Mouse (Mus musculus): ENCODE measurements at regions not wholly inside any gene's neighbourhood (a gene's known extent, or its start where the extent isn't known, plus 50 kb on each side); places are given as distances from the start of the nearest gene placed in this dataset.

DNA sequence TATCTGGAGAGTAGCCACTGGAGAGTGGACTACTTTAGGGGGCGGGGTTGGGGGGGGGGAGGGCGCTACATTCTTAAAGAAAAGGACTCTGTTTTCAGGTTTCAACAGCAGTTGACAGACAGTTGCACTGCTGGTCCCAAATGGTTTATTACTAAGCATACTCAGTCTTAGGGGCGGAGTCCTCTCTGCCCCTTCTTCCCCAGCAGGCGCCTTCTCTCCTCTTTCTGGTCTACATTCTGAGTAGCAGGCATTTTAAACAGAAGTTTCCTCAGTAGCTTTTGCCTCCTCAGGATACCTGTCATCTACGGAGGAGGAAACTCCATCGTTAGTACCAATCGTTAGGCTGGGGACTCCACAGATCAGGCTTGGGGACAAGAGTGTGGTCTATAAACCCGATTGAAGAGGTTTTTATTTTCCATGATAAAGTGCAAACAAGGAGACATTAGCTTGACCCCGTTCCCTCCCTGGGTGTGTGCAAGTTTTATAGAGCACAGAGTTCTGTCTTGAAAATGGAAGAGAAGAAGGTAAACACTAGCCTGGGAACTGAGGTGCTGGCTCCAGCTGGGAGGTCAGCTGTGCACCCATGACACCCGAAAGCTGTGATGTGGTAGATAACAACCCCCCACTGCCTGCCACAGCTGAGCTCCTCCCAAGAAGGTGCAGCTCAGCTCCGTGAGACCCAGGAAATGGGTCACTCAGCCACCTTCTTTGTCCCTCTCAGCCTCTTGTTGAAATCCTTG, 107.8 kb downstream of the Btg1 start:
- in situ Hi-C loops (cut with MboI, MseI): loop anchor here (10.0 kb wide), 2 partner anchors 90 to 260 kb away; no protein-coding TSS in a partner anchor

DNA sequence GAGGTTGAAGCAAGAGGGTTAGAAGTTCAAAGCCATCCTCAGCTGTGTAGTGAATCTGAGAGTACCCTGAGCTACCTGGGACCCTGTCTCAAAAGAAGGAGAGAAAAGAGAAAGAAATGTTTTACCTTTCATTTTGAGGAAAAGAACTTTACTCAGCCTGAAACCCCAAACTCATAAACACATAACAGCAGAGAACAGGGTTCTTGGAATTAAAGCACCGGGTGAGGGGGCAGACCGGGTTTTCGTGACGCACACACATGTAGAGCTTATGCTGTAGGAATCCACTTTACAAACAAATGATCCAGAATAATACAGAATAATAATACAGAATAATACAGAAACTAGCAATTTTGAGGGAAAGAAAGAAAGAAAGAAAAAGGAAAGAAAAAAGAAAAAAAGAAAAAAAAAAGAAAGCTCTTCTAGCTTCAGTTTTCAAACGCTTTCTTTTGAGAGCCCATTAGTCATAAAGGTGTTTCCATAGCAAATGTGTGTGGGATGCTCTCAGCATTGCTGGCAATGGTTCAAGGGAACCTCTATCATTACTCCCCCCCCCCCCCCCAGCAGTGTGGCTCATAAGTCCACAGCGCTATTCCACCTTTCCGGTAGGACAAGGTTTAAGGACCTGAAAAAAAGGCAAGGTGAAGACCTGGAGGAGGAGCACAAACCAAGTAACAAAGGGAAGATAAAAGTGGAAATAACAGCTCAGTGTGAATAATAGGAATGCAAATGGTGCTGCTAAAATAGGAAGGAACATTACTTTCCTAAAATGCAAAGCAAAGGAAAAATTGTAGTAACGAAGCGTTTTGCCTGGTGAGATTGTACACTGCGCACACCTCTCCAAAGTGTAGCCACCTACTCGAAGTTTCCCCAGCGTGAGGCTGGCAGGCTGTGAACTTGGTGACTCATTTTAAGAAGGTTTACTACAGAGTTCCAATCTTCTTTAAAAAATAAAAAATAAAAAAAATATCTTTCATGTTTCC, 110.3 kb downstream of the Btg1 start:
- in situ Hi-C loops (cut with MboI, MseI): loop anchor here (10.0 kb wide), 2 partner anchors 92 to 262 kb away; no protein-coding TSS in a partner anchor

DNA sequence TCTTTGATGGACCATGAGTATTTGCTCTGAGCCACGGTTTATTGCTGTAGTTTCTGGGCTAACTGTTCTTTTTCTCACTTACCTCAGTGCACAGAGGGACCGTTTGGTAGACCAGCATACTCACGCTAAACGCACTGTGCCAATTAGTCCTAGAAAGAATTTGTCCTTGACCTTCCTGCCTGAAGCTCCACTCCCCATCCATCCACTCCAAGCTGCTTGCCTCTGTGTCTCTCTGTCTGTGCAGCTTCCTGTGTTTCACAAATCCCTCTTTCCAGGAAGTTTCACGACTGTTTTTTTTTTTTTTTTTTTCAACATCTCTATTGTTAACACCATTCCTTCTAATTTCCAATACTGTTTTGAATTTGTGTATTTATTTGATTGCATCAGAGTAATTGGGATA, 116.8 kb downstream of the Btg1 start:
- in situ Hi-C loops (cut with MboI, MseI): no loop called here

GRCm38 (mm10) chr10:96735146-96735545, 118.3 kb downstream of the Btg1 start:
- in situ Hi-C loops (cut with MboI, MseI): no loop called here

DNA sequence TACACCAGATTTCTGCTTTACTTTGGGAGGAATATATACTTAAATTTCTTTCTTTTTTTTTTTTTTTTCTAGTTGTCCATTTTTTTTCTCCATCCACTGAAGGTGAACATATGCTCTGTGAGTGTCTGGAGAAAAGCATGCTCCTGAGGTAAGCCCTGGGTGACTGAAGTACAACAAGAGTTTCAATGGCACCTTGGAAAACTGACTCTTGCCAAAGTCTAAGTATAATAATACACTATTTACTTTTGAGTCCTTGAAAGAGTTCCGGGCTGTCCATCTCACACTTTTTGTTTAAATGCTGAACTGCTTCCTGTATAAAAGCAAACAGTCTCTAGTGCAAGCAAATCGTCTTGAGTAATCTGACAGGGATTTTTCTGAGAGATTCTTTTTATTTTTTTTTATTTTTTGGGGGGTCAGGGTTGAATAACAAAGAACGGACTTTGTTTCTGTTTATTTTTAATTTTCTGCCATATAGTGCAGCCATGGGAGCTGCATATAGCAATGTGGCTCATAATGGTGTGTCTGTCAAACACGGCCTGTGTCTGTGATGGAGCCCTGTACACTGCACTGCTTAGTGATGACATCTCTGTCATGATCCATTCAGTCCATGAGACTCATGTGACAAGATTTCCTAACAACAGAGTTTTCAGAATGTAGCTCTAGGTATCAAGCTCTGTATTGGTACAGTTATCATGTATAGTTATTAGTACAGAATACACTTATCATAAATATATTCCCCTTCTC, 119.3 kb downstream of the Btg1 start:
- in situ Hi-C loops (cut with MboI, MseI): no loop called here

GRCm38 (mm10) chr10:96737972-96738371, 121.2 kb downstream of the Btg1 start:
- in situ Hi-C loops (cut with MboI, MseI): no loop called here

GRCm38 (mm10) chr10:96738606-96739005, 121.8 kb downstream of the Btg1 start:
- in situ Hi-C loops (cut with MboI, MseI): no loop called here

GRCm38 (mm10) chr10:96744167-96744777, 127.5 kb downstream of the Btg1 start:
- in situ Hi-C loops (cut with MboI, MseI): no loop called here

DNA sequence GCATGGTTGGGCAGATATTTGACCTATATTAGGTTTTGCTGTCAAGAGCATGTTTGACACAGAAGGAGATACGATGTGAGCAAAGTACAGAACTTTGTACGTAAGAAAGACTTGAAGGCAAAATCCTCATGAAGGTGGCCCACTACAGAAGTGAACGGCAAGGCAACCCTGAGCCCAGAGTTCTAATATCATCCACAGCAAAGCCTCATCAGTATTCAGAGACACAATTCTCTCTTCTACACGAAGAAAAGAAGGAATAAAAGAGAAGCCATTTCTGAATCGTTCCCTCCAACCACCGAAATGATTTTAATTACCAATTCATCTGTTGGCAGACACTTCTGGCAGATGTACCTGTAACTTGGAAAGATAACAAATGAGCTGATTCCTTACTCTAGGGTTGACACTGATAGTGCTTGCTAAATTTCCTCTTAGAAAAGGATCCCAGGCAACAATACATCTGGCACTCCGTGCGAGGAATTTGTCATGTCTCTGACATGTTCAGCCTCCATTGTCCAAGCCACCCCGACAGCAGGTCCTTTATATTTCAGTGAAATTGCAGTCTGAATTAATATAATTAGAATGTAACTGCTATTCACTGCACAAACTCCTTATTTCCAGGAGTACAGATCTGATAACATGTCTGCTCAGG, 130.3 kb downstream of the Btg1 start:
- in situ Hi-C loops (cut with MboI, MseI): no loop called here

GRCm38 (mm10) chr10:96750861-96751260, 134.1 kb downstream of the Btg1 start:
- in situ Hi-C loops (cut with MboI, MseI): no loop called here

- in situ Hi-C loops (cut with MboI, MseI): no loop called here
Observed at GRCm38 (mm10) chr10:96751580-96752264, 134.9 kb downstream of the Btg1 start.

DNA sequence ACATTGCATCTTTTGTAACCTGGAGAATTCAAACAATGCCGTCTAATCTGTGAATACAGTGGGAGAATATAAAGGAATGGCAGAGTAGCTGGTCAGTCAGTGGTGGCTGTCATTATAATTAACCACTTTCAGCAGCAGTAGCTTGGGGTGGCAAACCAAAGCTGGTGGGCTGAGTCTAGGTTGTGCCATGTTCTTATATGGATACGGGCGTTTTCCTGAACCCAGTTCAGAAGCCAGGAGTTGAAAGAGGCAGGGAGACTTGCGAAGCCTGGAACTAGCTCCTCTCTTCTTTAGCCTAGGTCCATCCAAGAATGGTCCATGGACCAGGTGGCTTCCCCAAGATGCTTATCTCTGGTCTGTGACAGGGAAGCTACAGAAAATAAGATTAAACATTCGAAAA, 135.7 kb downstream of the Btg1 start:
- in situ Hi-C loops (cut with MboI, MseI): no loop called here

- in situ Hi-C loops (cut with MboI, MseI): no loop called here
Observed at GRCm38 (mm10) chr10:96753521-96753920, 136.7 kb downstream of the Btg1 start.

DNA sequence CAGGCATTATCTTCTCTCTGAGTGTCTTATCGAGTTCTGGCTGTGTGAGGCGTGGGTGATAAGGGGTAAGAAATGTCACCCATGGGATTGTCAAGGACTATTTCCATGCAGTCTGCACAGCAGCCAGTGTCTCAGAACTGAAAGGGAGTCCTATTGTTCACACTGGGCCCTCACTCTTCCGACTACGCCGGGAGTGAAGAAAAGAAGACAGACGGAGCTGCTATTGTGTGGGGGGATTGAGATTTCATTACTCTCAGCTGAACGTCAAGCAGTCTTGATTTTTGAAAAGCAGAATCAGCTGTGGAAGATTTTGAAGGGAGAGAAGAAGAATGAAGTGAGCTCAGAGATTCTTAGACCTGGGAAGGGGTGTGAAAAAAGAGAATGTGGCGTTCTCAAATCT, 138.9 kb downstream of the Btg1 start:
- in situ Hi-C loops (cut with MboI, MseI): no loop called here

- in situ Hi-C loops (cut with MboI, MseI): no loop called here
Observed at GRCm38 (mm10) chr10:96756355-96757084, 139.7 kb downstream of the Btg1 start.

GRCm38 (mm10) chr10:96757311-96757710, 140.5 kb downstream of the Btg1 start:
- in situ Hi-C loops (cut with MboI, MseI): no loop called here

GRCm38 (mm10) chr10:96761601-96762000, 144.8 kb downstream of the Btg1 start:
- in situ Hi-C loops (cut with MboI, MseI): no loop called here

DNA sequence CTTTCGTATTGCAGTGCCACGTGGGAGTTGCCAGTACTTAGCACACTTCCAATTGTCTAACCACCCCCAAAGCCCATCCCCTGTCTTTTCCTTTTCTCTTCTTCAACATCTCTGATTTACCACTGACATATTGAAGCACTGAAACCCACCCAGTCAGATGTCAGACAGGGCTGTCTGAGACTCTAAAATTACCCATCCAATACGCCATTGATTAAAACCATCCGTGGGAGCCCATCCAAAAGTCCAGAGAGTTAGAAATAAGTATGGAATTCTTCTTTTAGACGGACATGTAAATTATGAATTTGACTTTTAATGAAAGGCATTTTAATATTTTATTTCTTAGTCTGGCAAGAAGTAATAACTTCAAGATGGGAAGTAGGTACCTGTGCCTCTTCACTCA, 148.8 kb downstream of the Btg1 start:
- in situ Hi-C loops (cut with MboI, MseI): no loop called here

DNA sequence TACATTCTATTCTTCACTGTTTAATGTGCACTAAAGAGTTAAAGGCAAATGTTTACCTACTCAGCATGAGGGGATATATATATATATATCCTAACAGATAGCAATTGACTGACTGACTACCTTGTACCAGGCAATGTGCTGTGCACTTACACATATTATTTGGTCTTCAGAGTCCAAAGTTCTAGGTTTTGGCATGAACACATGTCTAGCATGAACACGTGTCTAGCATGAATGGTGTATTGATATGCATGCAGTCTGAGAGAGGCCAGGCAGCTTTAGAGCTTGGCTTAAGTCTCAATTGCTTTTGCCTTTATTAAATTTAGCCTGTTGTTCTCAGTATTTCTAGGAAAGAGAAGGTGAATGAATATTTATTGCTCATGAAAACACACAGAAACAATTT, 161.4 kb downstream of the Btg1 start:
- in situ Hi-C loops (cut with MboI, MseI): no loop called here

GRCm38 (mm10) chr10:96783966-96784365, 167.2 kb downstream of the Btg1 start:
- in situ Hi-C loops (cut with MboI, MseI): no loop called here

All from T-helper 1 cell (primary cell).